Mouse (Mus musculus): Measurements from ENCODE around the gene Kif5c. TPM values are rescaled to one million over a fixed set of nuclear protein-coding genes. Genes with fewer than 3 reads are reported as not detected.

Gene Kif5c
- polyA plus RNA-seq, 1 experiment from 2014 or later, result 0.21 TPM

DNA sequence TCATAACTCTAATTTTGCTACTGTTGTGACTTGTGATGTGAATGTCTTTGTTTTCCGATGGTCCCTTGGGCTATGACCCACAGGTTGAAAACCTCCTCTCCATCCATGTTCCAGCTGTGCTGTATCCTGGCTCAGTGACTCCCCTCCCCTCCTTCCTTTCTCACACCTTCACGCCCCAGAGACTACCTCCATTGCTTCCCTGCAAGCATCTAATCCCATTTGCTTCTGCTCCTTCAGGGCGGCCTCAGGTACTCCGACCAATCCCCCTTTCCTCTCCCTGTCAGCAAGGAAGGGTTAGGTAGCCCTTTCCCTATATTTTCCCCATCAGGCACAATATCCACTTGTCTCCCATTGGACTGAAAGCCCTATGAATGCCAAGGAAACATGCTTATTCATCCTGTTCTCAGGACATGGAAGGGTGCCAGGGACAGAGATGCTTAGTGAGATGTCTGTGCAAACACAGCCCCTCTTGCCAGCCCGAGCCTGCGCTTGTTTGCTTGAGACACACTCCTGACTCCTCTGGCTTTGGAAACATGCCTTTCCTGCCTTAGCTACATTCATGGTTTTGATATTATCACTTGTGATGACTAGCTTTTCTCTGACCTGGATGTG, 9.1 kb downstream of the Kif5c start:
- Histone ChIP-seq H3K27me3 (replicated peaks) (no peaks in the 10 kb centered on the region), H3K9me3 (replicated peaks) (no peaks in the 10 kb centered on the region), H3K4me3 (no peak overlapping the region), H3K27ac (no peak overlapping the region), H3K9ac (no peak overlapping the region), H3K4me1 (no peaks in the 10 kb centered on the region), H3K4me2 (no peak overlapping the region), H3K36me3 (no peaks in the 10 kb centered on the region)
- no peak for ATAC-seq
- 55% methylated on average over 6 of the region's 6 CpGs for WGBS (ENCODE audit: insufficient replicate concordance)

DNA sequence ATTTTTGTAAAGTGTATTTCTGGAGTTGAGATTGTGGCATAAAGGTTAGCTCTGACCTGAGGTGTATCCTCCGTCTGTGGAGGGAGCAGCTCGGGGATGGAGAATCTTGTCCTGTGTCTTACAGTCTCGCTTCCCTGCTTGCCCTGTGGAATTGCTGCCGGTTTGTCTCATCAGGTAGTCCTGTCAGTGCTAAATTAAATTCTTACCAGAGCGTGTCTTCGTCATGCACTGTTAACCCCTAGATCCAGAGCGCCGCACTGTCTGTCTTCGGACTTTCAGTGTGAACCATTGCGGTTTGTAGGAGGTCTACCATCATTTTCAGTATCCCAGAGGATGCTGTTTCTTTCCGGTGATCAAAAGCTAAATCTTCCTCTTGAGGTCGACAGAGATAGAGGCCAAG, 10.1 kb downstream of the Kif5c start:
- H3K27ac ChIP-seq, result no peak overlapping the region
- no peak overlapping the region for H3K4me3 ChIP-seq
- no peaks in the 10 kb centered on the region for H3K4me1 ChIP-seq
- H3K9me3 ChIP-seq (replicated peaks), result no peaks in the 10 kb centered on the region
- no peak overlapping the region for H3K4me2 ChIP-seq
- ATAC-seq, result no peak
- H3K27me3 ChIP-seq (replicated peaks), result no peaks in the 10 kb centered on the region
- 78% methylated on average over 12 of the region's 12 CpGs for WGBS (ENCODE audit: insufficient replicate concordance)
- no peaks in the 10 kb centered on the region for H3K36me3 ChIP-seq
- no peak overlapping the region for H3K9ac ChIP-seq

- 73% methylated on average over 6 of the region's 6 CpGs for WGBS (ENCODE audit: insufficient replicate concordance)
These were observed 11.5 kb downstream of the Kif5c start for GRCm38 (mm10) chr2:49630636-49631035.

GRCm38 (mm10) chr2:49633231-49633630, 14.1 kb downstream of the Kif5c start:
- no peak overlapping the region for H3K4me3 ChIP-seq
- H3K27me3 ChIP-seq (replicated peaks), result no peaks in the 10 kb centered on the region
- no peak overlapping the region for H3K4me2 ChIP-seq
- H3K27ac ChIP-seq, result no peak overlapping the region
- no peak for ATAC-seq
- no peak overlapping the region for H3K9ac ChIP-seq
- 65% methylated on average over 9 of the region's 9 CpGs for WGBS (ENCODE audit: insufficient replicate concordance)
- no peaks in the 10 kb centered on the region for H3K9me3 ChIP-seq (replicated peaks)
- H3K4me1 ChIP-seq, result no peaks in the 10 kb centered on the region
- no peaks in the 10 kb centered on the region for H3K36me3 ChIP-seq

More at GRCm38 (mm10) chr2:49630636-49631035, 11.5 kb downstream of the Kif5c start:
- Histone ChIP-seq H3K4me2 (no peak overlapping the region), H3K9ac (no peak overlapping the region), H3K4me1 (no peaks in the 10 kb centered on the region), H3K4me3 (no peak overlapping the region), H3K27ac (no peak overlapping the region), H3K36me3 (no peaks in the 10 kb centered on the region), H3K9me3 (replicated peaks) (no peaks in the 10 kb centered on the region), H3K27me3 (replicated peaks) (no peaks in the 10 kb centered on the region)
- no peak for ATAC-seq

DNA sequence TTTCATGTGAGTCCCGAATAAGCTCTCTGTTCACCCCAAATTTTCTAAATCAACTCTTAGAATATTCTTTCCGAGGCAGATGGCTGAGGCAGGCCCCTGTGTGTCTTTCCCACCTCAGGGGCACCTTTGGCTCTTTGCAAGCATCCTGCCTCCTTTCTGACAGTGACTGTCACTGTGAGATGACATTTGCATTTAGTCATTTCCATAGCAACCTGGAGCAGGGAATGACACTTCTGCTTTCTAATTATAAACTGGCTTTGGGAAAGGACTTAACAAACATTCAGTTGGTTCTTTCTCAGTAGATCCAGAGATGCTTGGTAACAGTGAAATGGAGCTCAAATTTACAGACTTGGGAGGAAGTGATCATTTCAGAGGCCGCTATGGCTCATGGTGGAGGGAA, 23.7 kb downstream of the Kif5c start:
- H3K9me3 ChIP-seq (replicated peaks), result no peaks in the 10 kb centered on the region
- WGBS (ENCODE audit: insufficient replicate concordance), result 63% methylated on average over 3 of the region's 3 CpGs

DNA sequence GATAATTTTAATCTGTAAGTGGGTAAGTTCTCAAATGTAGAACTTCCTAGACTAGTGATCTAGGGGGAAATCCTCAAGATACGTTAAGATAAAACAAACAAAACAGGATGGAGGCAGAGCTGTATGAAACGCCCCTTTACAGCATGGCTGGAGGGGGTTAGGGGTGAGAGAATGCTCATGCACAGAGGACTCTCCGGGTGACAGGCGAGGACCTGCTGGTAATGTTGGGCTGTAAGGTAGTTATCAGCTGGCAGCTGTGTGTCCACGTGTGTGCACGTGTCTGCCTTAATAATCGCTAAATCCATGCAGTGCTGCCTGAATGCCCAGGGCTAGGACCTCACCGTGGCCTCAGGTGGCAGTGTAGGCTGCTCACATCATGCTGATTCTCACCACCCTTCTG, 24.7 kb downstream of the Kif5c start:
- H3K27ac ChIP-seq, result no peak overlapping the region
- WGBS (ENCODE audit: insufficient replicate concordance), result 69% methylated on average over 8 of the region's 8 CpGs
- no peak overlapping the region for H3K4me2 ChIP-seq
- no peak for ATAC-seq
- H3K9me3 ChIP-seq (replicated peaks), result no peaks in the 10 kb centered on the region
- no peak overlapping the region for H3K9ac ChIP-seq
- H3K4me1 ChIP-seq, result no peaks in the 10 kb centered on the region
- H3K36me3 ChIP-seq, result no peaks in the 10 kb centered on the region
- no peak overlapping the region for H3K4me3 ChIP-seq
- no peaks in the 10 kb centered on the region for H3K27me3 ChIP-seq (replicated peaks)

More for the DNA sequence above, 23.7 kb downstream of the Kif5c start:
- ATAC-seq, result no peak
- no peaks in the 10 kb centered on the region for H3K36me3 ChIP-seq
- H3K27ac ChIP-seq, result no peak overlapping the region
- H3K4me2 ChIP-seq, result no peak overlapping the region
- no peaks in the 10 kb centered on the region for H3K4me1 ChIP-seq
- no peak overlapping the region for H3K4me3 ChIP-seq
- H3K9ac ChIP-seq, result no peak overlapping the region
- H3K27me3 ChIP-seq (replicated peaks), result no peaks in the 10 kb centered on the region

DNA sequence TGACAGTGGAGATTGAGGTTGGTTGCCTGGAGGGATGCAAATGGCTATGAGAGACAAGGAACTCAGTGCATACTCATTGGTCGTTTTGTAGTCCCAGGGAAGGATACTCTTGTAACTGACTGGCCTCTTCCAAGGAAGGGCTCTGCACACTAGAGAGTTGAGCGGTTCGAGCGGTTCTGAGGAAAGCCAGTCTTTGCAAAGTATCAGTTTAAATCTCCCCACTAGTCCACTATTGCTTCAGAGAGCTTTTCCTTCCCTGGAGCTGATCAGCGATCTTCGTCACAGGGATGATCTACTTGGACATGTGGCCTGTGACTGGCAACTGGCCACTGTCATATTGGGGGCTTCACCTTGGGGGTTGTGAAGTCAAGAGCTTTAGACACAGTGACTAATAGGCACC, 28.5 kb downstream of the Kif5c start:
- no peaks in the 10 kb centered on the region for H3K36me3 ChIP-seq
- WGBS (ENCODE audit: insufficient replicate concordance), result 83% methylated on average over 6 of the region's 6 CpGs
- ATAC-seq, result no peak
- no peaks in the 10 kb centered on the region for H3K4me1 ChIP-seq
- H3K4me3 ChIP-seq, result no peak overlapping the region
- no peaks in the 10 kb centered on the region for H3K9me3 ChIP-seq (replicated peaks)
- H3K4me2 ChIP-seq, result no peak overlapping the region
- H3K27me3 ChIP-seq (replicated peaks), result no peaks in the 10 kb centered on the region
- H3K9ac ChIP-seq, result no peak overlapping the region
- H3K27ac ChIP-seq, result no peak overlapping the region

DNA sequence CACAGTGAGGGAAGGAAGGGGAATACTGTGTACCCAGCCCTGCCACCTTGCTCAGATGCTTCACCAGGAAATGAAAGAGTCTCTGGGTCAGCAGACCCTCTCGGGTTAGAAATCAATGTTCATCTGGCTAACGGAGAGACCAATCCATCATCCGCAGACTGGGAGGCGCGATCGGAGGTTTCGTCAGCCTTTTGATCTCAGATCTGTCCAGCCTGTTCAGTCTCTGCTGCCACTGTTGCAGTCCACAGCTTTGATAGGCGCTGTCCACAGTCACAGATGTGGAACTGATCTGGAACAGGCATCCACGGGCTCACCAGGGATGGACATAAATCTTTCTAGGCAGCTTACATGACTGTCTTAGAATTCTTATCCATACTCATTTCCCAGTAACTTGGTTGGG, 29.2 kb downstream of the Kif5c start:
- Histone ChIP-seq H3K4me1 (no peaks in the 10 kb centered on the region), H3K27ac (no peak overlapping the region), H3K9me3 (replicated peaks) (no peaks in the 10 kb centered on the region), H3K27me3 (replicated peaks) (no peaks in the 10 kb centered on the region), H3K4me3 (no peak overlapping the region), H3K36me3 (no peaks in the 10 kb centered on the region), H3K4me2 (no peak overlapping the region), H3K9ac (no peak overlapping the region)
- 61% methylated on average over 9 of the region's 9 CpGs for WGBS (ENCODE audit: insufficient replicate concordance)
- no peak for ATAC-seq

GRCm38 (mm10) chr2:49648806-49649205, 29.7 kb downstream of the Kif5c start:
- 73% methylated on average over 6 of the region's 6 CpGs for WGBS (ENCODE audit: insufficient replicate concordance)
- H3K27me3 ChIP-seq (replicated peaks), result no peaks in the 10 kb centered on the region
- H3K9me3 ChIP-seq (replicated peaks), result no peaks in the 10 kb centered on the region
- no peak overlapping the region for H3K4me2 ChIP-seq
- no peaks in the 10 kb centered on the region for H3K36me3 ChIP-seq
- H3K27ac ChIP-seq, result no peak overlapping the region
- no peak overlapping the region for H3K4me3 ChIP-seq
- no peaks in the 10 kb centered on the region for H3K4me1 ChIP-seq
- H3K9ac ChIP-seq, result no peak overlapping the region
- no peak for ATAC-seq

DNA sequence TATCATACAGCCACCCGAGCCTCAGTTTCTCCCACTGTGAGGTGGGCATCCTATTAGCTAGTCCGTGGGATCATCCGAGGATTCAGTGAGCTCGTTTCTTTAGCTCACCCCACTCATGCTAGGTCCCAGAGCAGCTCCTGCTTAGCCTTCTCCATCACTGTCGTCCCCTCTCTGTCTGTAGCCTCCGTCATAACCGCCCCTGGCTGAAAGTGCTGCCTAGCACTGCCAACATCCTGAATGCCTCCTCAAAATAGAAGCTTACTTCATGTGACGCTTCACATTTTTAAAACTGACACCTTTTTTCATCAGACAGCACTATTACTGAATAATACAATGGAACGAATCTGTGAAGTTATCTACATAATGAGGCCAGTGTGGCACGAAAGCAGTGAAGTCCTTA, 30.1 kb downstream of the Kif5c start:
- no peaks in the 10 kb centered on the region for H3K9me3 ChIP-seq (replicated peaks)
- no peak overlapping the region for H3K4me2 ChIP-seq
- H3K27me3 ChIP-seq (replicated peaks), result no peaks in the 10 kb centered on the region
- H3K9ac ChIP-seq, result no peak overlapping the region
- H3K4me3 ChIP-seq, result no peak overlapping the region
- no peaks in the 10 kb centered on the region for H3K4me1 ChIP-seq
- no peak overlapping the region for H3K27ac ChIP-seq
- WGBS (ENCODE audit: insufficient replicate concordance), result 63% methylated on average over 10 of the region's 10 CpGs
- no peak for ATAC-seq
- H3K36me3 ChIP-seq, result no peaks in the 10 kb centered on the region

GRCm38 (mm10) chr2:49651737-49652136, 32.6 kb downstream of the Kif5c start:
- Histone ChIP-seq H3K9ac (no peak overlapping the region), H3K4me1 (no peaks in the 10 kb centered on the region), H3K27me3 (replicated peaks) (no peaks in the 10 kb centered on the region), H3K9me3 (replicated peaks) (no peaks in the 10 kb centered on the region), H3K4me2 (no peak overlapping the region), H3K36me3 (no peaks in the 10 kb centered on the region), H3K27ac (no peak overlapping the region), H3K4me3 (no peak overlapping the region)
- no peak for ATAC-seq
- 76% methylated on average over 1 of the region's 1 CpGs for WGBS (ENCODE audit: insufficient replicate concordance)

GRCm38 (mm10) chr2:49654606-49655005, 35.5 kb downstream of the Kif5c start:
- 76% methylated on average over 10 of the region's 10 CpGs for WGBS (ENCODE audit: insufficient replicate concordance)
- H3K4me2 ChIP-seq, result no peak overlapping the region
- H3K27ac ChIP-seq, result no peak overlapping the region
- no peaks in the 10 kb centered on the region for H3K36me3 ChIP-seq
- no peaks in the 10 kb centered on the region for H3K9me3 ChIP-seq (replicated peaks)
- ATAC-seq, result no peak
- no peak overlapping the region for H3K4me3 ChIP-seq
- no peaks in the 10 kb centered on the region for H3K27me3 ChIP-seq (replicated peaks)
- H3K4me1 ChIP-seq, result no peaks in the 10 kb centered on the region
- no peak overlapping the region for H3K9ac ChIP-seq

DNA sequence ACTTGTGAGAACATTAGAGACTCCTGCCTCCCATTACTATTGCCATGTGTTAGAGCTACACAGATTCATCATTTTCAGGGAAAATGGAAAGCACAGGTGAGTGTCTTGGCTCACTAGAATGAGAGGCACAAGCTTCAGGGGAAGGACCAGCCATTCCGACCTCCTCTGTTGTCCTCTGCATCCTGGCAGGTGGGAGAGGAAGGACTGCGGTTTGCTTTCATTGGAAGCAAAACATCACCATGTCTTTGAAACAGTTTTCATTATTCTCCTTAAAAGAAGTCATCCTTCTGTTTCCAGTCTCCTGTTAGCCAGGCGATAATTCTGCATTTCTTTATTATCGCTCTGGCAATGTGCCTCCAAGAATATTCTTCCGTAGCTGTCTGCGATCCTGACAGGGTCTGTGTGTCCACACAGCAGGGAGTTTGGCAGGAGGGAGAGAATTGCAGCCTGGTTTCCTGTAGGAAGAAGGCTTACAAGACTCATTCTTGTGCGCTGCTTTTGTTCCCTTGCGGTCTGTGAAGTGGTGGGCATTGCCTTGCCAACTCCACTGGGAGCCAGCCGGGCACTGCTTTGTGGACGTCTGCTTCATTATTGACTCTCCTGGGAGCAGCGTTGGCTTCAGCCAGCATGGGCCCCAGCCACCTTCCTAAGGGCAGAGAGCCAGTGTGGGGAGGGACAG, 36.2 kb downstream of the Kif5c start:
- Histone ChIP-seq H3K4me2 (no peak overlapping the region), H3K9ac (no peak overlapping the region), H3K27ac (no peak overlapping the region), H3K4me1 (no peaks in the 10 kb centered on the region), H3K36me3 (no peaks in the 10 kb centered on the region), H3K4me3 (no peak overlapping the region), H3K27me3 (replicated peaks) (no peaks in the 10 kb centered on the region), H3K9me3 (replicated peaks) (no peaks in the 10 kb centered on the region)
- no peak for ATAC-seq
- WGBS (ENCODE audit: insufficient replicate concordance), result 68% methylated on average over 11 of the region's 11 CpGs
